Mouse (Mus musculus): ENCODE measurements around the gene Fam196b.

DNA sequence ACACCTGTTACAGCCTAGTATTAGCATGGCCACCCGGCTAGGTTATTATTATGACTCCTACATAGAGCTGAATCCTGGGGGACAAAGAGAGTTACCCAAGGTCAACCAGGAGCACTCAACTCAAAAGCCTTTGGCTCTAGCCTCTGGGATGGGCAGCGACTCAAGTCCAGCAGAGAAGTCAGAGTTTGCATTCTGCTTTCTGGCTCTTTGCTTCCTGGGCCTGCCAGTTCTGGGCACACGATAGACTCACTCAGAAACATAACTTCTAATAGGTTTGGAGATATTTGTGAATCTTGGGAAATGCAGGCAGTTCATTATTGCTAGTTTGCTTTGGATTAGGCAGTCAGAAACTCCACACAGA lies 102.0 kb downstream of the Fam196b start:
- TF ChIP-seq POLR2A (IDR thresholded peaks at IDR 0.05; ENCODE audit: extremely low read depth, insufficient read depth, low read length) (no peak), CTCF (IDR thresholded peaks at IDR 0.05; ENCODE audit: extremely low read depth, insufficient read depth, low read length) (no peak)
